Mouse (Mus musculus) CH12.LX (cell line): Measurements from ENCODE around the gene 5730480H06Rik.

ENCODE experiments used
- CTCF ChIP-seq, 2 experiments: IDR thresholded peaks in 1 of 2; conservative IDR thresholded peaks in 1 of 2; 2 replicates each; pipeline ENCODE4 v1.5.1; 2011 to 2012; ENCODE audit warnings: low read depth in 2 of 2, low read length in 2 of 2, improper control_type of control experiment in 1 of 2, inconsistent platforms in 1 of 2, mild to moderate bottlenecking in 1 of 2, moderate library complexity in 1 of 2
- KAT2A ChIP-seq: IDR thresholded peaks from 2 replicates; pipeline ENCODE4 v1.6.1; 2012; ENCODE audit warnings: low read length, improper control_type of control experiment, inconsistent platforms; ENCODE audit not compliant: insufficient replicate concordance
- POLR2A ChIP-seq: IDR thresholded peaks from 2 replicates; pipeline ENCODE4 v1.6.1; 2011; ENCODE audit warnings: low read depth, mild to moderate bottlenecking, improper control_type of control experiment, low read length

DNA sequence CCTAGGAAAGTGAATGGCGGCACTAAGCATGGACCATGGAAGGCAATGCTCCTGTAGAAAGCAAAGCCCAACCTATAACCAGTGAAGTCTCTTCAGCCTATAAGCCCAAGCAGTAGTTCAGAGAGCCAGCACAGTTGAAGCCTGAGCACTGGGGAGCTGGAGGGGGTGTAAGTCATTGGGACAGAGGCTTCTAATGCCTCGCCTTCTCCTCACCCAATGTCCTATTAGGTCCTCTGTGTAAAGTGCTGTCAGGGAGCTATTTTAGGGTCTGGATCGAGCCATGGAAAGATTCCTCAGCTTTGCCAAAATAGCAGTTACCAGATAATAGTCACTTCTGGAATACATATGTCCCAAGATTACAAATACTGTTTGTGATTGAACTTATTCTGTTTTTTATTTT lies 26.6 kb upstream of the 5730480H06Rik start:
- TF ChIP-seq POLR2A, result no peak
- no peak for TF ChIP-seq KAT2A
- no peak for TF ChIP-seq CTCF (conservative IDR thresholded peaks at IDR 0.05 in 1 of 2, IDR thresholded peaks at IDR 0.05 in 1 of 2; ENCODE audit: low read depth in 2 of 2, low read length in 2 of 2)
